Mouse (Mus musculus) midbrain, embryonic 14.5 days (tissue): ENCODE measurements around the gene Rtl10. TPM values are rescaled to one million over a fixed set of nuclear protein-coding genes. Genes with fewer than 3 reads are reported as not detected.

Source experiments
- ATAC-seq: fragments of 200-750 bp; cut with Nextera tagmentation; 2 replicates; pipeline ENCODE4 v1.8.0; 2017; ENCODE audit warnings: moderate number of reproducible peaks, moderate library complexity; ENCODE audit not compliant: low FRiP score, low TSS enrichment
- DNase-seq: peaks from one replicate; pipeline ENCODE4 v3.0.0-alpha.2; 2015
- H3K27ac ChIP-seq: fragments of 300-500 bp; sonication (generic); replicated peaks from 2 replicates; pipeline ENCODE4 v1.5.1; 2014; ENCODE audit warnings: mild to moderate bottlenecking, low read depth, low read length, moderate library complexity
- H3K27me3 ChIP-seq: fragments of 300-500 bp; sonication (generic); 2 replicates; pipeline ENCODE4 v1.6.1; 2014; ENCODE audit warnings: low read length, control low read depth, mixed read lengths; ENCODE audit not compliant: control insufficient read depth, insufficient read depth
- H3K36me3 ChIP-seq: fragments of 300-500 bp; sonication (generic); 2 replicates; pipeline ENCODE4 v1.6.1; 2014; ENCODE audit warnings: low read length, control low read depth; ENCODE audit not compliant: control insufficient read depth, insufficient read depth
- H3K4me1 ChIP-seq: fragments of 300-500 bp; sonication (generic); 2 replicates; pipeline ENCODE4 v1.6.1; 2014; ENCODE audit warnings: mild to moderate bottlenecking, antibody characterized with exemption, low read length, control low read depth; ENCODE audit not compliant: control insufficient read depth, insufficient read depth
- H3K4me2 ChIP-seq: fragments of 300-500 bp; sonication (generic); 2 replicates; pipeline ENCODE4 v1.6.1; 2014; ENCODE audit warnings: mild to moderate bottlenecking, low read length, moderate library complexity
- H3K4me3 ChIP-seq: fragments of 300-500 bp; sonication (generic); replicated peaks from 2 replicates; pipeline ENCODE4 v1.5.1; 2014; ENCODE audit warnings: low read depth, low read length
- H3K9ac ChIP-seq: fragments of 300-500 bp; sonication (generic); replicated peaks from 2 replicates; pipeline ENCODE4 v1.6.1; 2014; ENCODE audit warnings: mild to moderate bottlenecking, low read length, moderate library complexity
- H3K9me3 ChIP-seq: fragments of 300-500 bp; sonication (generic); 2 replicates; pipeline ENCODE4 v1.6.1; 2016; ENCODE audit warnings: low read length, control low read depth, mixed read lengths; ENCODE audit not compliant: control insufficient read depth
- WGBS: fragments of 180-500 bp; shearing (Covaris S2); extraction: QIAGEN DNeasy Blood & Tissue Kit; methylation state at CpG from one replicate; pipeline ENCODE4 v1.1.7; 2014; 5-methylcytosine and 5-hydroxymethylcytosine counted together
- polyA plus RNA-seq: library from polyadenylated mRNA; unstranded; fragments of >200 nt; fragmentation: Nextera tagmentation; extraction: Ambion mirVana; gene quantifications from 2 replicates; pipeline ENCODE4 v1.2.1, GENCODE M21; 2014

Rtl10 gene
- polyA plus RNA-seq, 1 experiment from 2014 or later = 4.1 TPM

DNA sequence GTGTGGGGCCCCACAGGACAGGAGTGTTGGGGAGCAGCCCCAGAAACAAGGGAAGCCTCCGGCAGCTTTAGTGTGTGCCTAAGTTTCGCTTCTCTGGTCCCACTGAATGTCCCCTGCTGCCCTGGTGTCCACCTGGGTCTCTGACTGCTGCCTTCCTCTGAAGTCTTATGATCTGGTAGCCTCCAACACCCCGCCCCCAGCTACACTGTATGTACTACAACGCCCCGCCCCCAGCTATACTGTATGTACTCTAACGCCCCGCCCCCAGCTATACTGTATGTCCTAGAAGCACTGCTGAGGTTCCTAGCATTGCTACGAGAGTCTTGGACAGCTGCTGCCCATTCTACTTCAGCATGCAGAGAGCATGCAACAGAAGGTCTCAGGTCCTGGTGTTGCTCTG lies 25.7 kb upstream of the Rtl10 start:
- Histone ChIP-seq H3K27me3 (no peaks in the 10 kb centered on the region), H3K4me3 (no peak overlapping the region), H3K4me1 (no peaks in the 10 kb centered on the region), H3K27ac (no peak overlapping the region), H3K36me3 (peaks cover 9% of the 10 kb centered on the region; the same call in 1 of the 2 replicates), H3K4me2 (no peak overlapping the region), H3K9me3 (no peaks in the 10 kb centered on the region), H3K9ac (no peak overlapping the region)
- WGBS = 91% methylated on average over 8 of the region's 8 CpGs
- ATAC-seq (no peak), DNase-seq (no peak)

DNA sequence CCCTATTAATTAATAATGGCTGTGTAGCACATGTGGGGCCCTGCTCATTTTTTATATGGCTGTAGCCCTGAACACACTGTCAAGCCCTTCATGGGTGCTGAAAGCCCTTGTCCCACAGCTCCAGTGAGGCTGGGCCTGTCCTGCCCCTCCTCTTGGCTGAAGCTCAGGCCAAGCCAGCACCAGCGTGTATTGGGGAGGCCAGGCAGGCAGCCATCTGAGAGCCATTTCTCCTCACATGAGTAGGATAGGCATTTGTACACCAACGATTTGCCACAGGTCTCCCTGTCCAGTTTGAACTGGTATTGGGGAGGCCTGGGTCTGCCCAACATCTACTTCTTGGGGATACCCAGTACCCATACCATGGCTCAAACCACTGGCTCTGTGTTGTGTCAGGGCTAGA lies 24.7 kb upstream of the Rtl10 start:
- no peak for ATAC-seq
- no peak overlapping the region for H3K27ac ChIP-seq
- DNase-seq = no peak
- no peak overlapping the region for H3K9ac ChIP-seq
- H3K27me3 ChIP-seq = no peaks in the 10 kb centered on the region
- WGBS = 81% methylated on average over 2 of the region's 2 CpGs
- H3K9me3 ChIP-seq = no peaks in the 10 kb centered on the region
- H3K36me3 ChIP-seq = peaks cover 15% of the 10 kb centered on the region; the same call in 1 of the 2 replicates
- no peak overlapping the region for H3K4me2 ChIP-seq
- H3K4me1 ChIP-seq = no peaks in the 10 kb centered on the region
- H3K4me3 ChIP-seq = no peak overlapping the region

DNA sequence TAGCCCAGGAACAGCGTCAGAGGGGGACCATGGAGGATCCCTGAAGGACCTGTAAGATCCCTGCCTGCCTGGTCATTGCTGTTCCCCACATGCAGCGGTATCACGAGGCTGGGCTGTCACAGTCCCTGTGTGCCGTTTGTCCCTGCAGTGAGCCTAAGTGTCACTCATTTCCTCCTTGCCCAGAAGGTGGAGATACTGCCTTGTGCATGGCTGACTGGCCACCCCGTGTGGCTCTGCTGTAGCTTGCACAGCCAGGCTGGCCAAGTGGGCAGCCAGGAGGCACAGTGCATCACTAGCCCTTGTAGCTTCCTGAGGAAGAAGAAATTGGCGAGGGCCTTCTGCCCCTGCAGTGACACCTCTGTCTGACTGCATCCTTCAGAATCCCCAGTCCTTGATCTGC lies 20.7 kb upstream of the Rtl10 start:
- no peaks in the 10 kb centered on the region for H3K4me1 ChIP-seq
- H3K9ac ChIP-seq = no peak overlapping the region
- no peak for DNase-seq
- peaks cover 9% of the 10 kb centered on the region; the same call in 1 of the 2 replicates for H3K36me3 ChIP-seq
- H3K4me2 ChIP-seq = no peak overlapping the region
- no peaks in the 10 kb centered on the region for H3K27me3 ChIP-seq
- 70% methylated on average over 6 of the region's 6 CpGs for WGBS
- no peaks in the 10 kb centered on the region for H3K9me3 ChIP-seq
- ATAC-seq = no peak
- no peak overlapping the region for H3K27ac ChIP-seq
- no peak overlapping the region for H3K4me3 ChIP-seq

DNA sequence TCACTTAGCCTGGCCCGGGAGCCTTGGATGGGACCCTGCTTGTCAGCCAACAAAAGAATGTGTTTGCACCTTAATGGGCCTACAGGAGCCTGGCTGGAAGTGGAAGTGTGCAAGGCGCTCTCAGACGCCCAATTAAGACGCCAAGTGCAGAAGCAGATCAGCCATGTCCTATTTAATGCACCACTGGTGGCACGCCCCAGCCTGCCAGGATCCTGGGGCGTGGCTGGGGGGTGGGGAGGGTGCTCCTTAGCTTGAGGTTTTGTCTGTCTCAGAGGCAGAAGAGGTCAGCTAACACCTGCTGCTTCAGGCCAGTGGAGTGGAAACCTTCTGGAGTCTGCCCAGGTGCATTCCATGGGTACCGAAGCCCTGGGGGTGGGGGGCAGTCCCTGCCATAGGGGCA lies 19.0 kb upstream of the Rtl10 start:
- H3K4me3 ChIP-seq = no peak overlapping the region
- 0 out of 2 replicates have a peak, but pooled peaks cover 4% of the 10 kb centered on the region for H3K4me1 ChIP-seq
- 21% methylated on average over 7 of the region's 7 CpGs for WGBS
- ATAC-seq (no peak), DNase-seq (no peak)
- no peak overlapping the region for H3K27ac ChIP-seq
- no peaks in the 10 kb centered on the region for H3K9me3 ChIP-seq
- H3K36me3 ChIP-seq = peaks cover 9% of the 10 kb centered on the region; the same call in 1 of the 2 replicates
- no peaks in the 10 kb centered on the region for H3K27me3 ChIP-seq
- no peak overlapping the region for H3K9ac ChIP-seq
- no peak overlapping the region for H3K4me2 ChIP-seq

DNA sequence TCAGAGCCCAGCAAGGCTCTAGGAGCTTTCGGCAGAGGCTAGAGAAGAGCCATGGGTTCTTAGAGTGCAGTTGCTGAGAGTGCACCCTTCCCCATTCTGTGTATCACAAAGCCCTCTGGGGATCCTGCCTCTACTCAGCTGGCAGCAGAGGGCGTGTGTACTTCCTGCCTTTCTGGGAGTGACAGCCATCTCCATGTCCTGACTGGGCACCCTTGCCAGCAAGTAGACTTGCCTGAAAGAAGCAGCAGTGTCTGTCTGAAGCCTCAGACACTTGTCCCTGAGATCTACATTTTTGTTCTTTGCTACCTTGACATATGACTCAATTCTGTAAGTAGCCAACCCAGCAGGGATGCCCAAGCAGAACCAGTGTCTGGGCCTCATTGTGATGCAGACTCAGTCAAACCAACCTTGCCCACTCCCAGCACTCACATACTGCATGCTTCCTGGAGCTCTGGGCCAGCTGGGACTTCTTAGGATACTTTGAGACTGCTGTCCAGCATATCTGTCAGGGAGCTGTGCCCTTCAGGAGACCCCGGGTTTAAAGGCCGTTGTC lies 17.7 kb upstream of the Rtl10 start:
- no peak for DNase-seq
- ATAC-seq = no peak
- H3K4me1 ChIP-seq = 0 out of 2 replicates have a peak, but pooled peaks cover 4% of the 10 kb centered on the region
- no peaks in the 10 kb centered on the region for H3K9me3 ChIP-seq
- peaks cover 9% of the 10 kb centered on the region; the same call in 1 of the 2 replicates for H3K36me3 ChIP-seq
- no peak overlapping the region for H3K4me2 ChIP-seq
- no peak overlapping the region for H3K4me3 ChIP-seq
- H3K9ac ChIP-seq = no peak overlapping the region
- H3K27ac ChIP-seq = no peak overlapping the region
- H3K27me3 ChIP-seq = no peaks in the 10 kb centered on the region
- 58% methylated on average over 4 of the region's 4 CpGs for WGBS

DNA sequence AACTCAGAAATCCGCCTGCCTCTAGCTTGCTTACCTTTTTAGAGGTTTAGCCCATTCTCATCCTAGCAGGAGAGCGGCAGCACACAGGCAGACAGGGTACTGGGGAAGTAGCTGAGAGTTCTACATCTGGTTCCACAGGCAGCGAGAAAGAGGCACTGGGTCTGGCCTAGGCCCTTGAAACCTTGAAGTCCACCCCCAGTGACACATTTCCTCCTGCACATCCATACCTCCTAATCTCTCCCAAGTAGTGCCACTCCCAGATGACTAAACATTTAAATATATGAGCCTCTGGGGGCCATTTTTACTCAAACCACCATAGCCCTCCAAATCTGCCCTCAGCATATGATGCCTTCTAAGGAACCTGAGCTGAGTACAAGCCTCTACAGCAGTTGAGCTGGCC lies 16.3 kb upstream of the Rtl10 start:
- Histone ChIP-seq H3K27me3 (no peaks in the 10 kb centered on the region), H3K27ac (no peak overlapping the region), H3K36me3 (peaks cover 7% of the 10 kb centered on the region; the same call in 1 of the 2 replicates), H3K9me3 (no peaks in the 10 kb centered on the region), H3K4me1 (0 out of 2 replicates have a peak, but pooled peaks cover 4% of the 10 kb centered on the region), H3K9ac (no peak overlapping the region), H3K4me2 (no peak overlapping the region), H3K4me3 (no peak overlapping the region)
- 91% methylated on average over 3 of the region's 3 CpGs for WGBS
- ATAC-seq (no peak), DNase-seq (no peak)

DNA sequence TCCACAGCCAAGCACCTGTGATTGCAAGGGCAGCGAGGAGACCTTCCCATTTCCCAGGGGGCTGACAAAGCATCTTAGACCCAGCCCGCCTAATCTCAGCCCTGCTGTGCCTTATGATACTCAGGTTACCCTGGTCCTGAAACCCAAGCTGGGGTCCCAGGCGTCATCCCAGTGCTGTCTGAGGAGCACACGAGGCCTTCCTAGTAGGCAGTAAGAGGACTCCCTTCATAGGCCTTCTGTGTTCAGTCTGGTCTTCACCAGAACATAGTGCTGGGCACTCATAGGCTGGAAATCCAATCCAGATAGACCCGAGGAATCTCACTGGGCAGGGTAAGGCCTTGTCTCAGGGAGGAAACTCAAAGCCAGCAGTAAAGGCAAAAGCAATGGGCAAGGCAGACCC lies 14.9 kb upstream of the Rtl10 start:
- WGBS = 69% methylated on average over 5 of the region's 5 CpGs
- no peak overlapping the region for H3K27ac ChIP-seq
- no peak overlapping the region for H3K4me2 ChIP-seq
- no peak overlapping the region for H3K4me3 ChIP-seq
- H3K27me3 ChIP-seq = no peaks in the 10 kb centered on the region
- H3K4me1 ChIP-seq = 0 out of 2 replicates have a peak, but pooled peaks cover 4% of the 10 kb centered on the region
- no peak for DNase-seq
- no peaks in the 10 kb centered on the region for H3K9me3 ChIP-seq
- H3K36me3 ChIP-seq = no peaks in the 10 kb centered on the region
- no peak for ATAC-seq
- no peak overlapping the region for H3K9ac ChIP-seq

DNA sequence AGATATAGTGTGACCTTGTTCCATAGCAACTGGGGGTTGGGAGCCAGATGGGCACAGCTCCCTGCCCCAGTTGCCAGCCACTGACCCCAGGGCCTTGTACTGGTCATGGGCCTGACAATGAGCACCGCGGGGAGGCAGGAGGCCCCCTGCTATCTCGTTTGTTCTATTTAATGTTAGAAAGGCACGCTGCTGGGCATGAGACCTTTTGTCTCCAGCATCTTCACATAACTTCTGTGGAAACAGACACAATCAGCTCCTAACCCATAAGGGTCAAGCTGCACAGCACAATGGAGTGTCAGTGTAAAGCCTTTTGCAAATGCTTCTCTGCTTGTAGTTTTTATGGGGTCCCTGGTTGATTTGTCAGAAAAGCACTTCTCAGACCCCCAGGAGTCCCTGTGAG lies 14.3 kb upstream of the Rtl10 start:
- ATAC-seq (no peak; the same call in 1 of the 2 replicates), DNase-seq (no peak)
- no peaks in the 10 kb centered on the region for H3K36me3 ChIP-seq
- H3K4me3 ChIP-seq = no peak overlapping the region
- H3K9me3 ChIP-seq = no peaks in the 10 kb centered on the region
- 0 out of 2 replicates have a peak, but pooled peaks cover 4% of the 10 kb centered on the region for H3K4me1 ChIP-seq
- H3K27me3 ChIP-seq = no peaks in the 10 kb centered on the region
- WGBS = 8% methylated on average over 4 of the region's 4 CpGs
- H3K4me2 ChIP-seq = no peak overlapping the region
- peak overlapping the region; percentile 17; the same call in 1 of the 2 replicates for H3K27ac ChIP-seq
- H3K9ac ChIP-seq = no peak overlapping the region

DNA sequence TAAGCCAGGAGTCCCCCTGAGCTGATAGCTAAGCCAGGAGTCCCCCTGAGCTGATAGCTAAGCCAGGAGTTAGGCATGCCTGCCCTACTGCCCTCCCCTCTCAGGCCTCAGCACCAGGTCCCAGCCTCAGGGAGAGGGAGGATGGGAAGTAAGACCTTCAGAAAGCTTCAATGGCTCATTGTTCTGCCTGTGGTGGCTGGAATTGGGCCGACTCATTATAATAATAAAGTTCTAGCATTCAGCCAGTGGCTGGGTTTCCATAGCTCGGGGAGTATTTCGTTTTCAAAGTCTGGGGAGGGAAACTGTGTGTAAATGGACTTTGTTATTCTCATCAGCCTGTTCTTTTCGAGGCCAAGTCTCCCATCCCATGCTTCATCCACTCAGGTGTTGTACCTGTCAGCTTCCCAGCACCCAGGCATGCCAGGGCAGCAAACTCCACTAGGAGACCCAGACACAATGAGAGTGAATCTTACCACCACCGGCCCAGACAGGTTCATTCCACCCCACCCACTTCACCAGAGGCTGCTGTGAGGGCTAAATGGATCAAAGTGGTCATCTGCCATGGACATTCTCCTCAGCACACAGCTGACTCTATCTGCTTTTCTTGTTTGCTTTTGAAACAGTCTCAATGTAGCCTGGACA lies 13.8 kb upstream of the Rtl10 start:
- Histone ChIP-seq H3K27ac (peak overlapping the region; percentile 17; the same call in 1 of the 2 replicates), H3K27me3 (no peaks in the 10 kb centered on the region), H3K4me1 (0 out of 2 replicates have a peak, but pooled peaks cover 4% of the 10 kb centered on the region), H3K4me3 (no peak overlapping the region), H3K9me3 (no peaks in the 10 kb centered on the region), H3K4me2 (no peak overlapping the region), H3K9ac (no peak overlapping the region), H3K36me3 (no peaks in the 10 kb centered on the region)
- DNase-seq (peak; percentile 30), ATAC-seq (no peak; the same call in 1 of the 2 replicates)
- WGBS = 19% methylated on average over 5 of the region's 5 CpGs
